Mouse (Mus musculus): ENCODE data around the gene AI182371.

The AI182371 gene

GRCm38 (mm10) chr2:35101443-35101842 is at the start of gene AI182371:
Gene AI182371 (minus strand): TSS chr2:35101543.
- no peak for DNase-seq (ENCODE audit: low spot score)

- no peak for DNase-seq (ENCODE audit: low spot score)
Observed at GRCm38 (mm10) chr2:35148806-35149205, 47.5 kb upstream of the AI182371 start.

GRCm38 (mm10) chr2:35141673-35142072 is 40.3 kb upstream of the AI182371 start:
- DNase-seq (ENCODE audit: low spot score), result no peak

GRCm38 (mm10) chr2:35138576-35138975 is 37.2 kb upstream of the AI182371 start:
- no peak for DNase-seq (ENCODE audit: low spot score)

GRCm38 (mm10) chr2:35133891-35134290 is 32.5 kb upstream of the AI182371 start:
- DNase-seq (ENCODE audit: low spot score), result no peak

- no peak for DNase-seq (ENCODE audit: low spot score)
Observed at GRCm38 (mm10) chr2:35132662-35133055, 31.3 kb upstream of the AI182371 start.

GRCm38 (mm10) chr2:35131991-35132661 is 30.8 kb upstream of the AI182371 start:
- DNase-seq (ENCODE audit: low spot score), result peak; percentile 98

GRCm38 (mm10) chr2:35131491-35131890 is 30.1 kb upstream of the AI182371 start:
- no peak for DNase-seq (ENCODE audit: low spot score)

GRCm38 (mm10) chr2:35124716-35125115 is 23.4 kb upstream of the AI182371 start:
- no peak for DNase-seq (ENCODE audit: low spot score)

- no peak for DNase-seq (ENCODE audit: low spot score)
Observed at GRCm38 (mm10) chr2:35110521-35110920, 9.2 kb upstream of the AI182371 start.

- DNase-seq (ENCODE audit: low spot score), result no peak
Observed at GRCm38 (mm10) chr2:35109924-35110304, 8.6 kb upstream of the AI182371 start.

GRCm38 (mm10) chr2:35109141-35109923 is 8.0 kb upstream of the AI182371 start, which contains the start of gene Cntrl:
Gene Cntrl (plus strand): TSS chr2:35109492.
- peak; percentile 95 for DNase-seq (ENCODE audit: low spot score)

GRCm38 (mm10) chr2:35108712-35109111 is 7.4 kb upstream of the AI182371 start:
- peak; percentile 67 for DNase-seq (ENCODE audit: low spot score)

- peak; percentile 77 for DNase-seq (ENCODE audit: low spot score)
Observed at GRCm38 (mm10) chr2:35107984-35108635, 6.8 kb upstream of the AI182371 start.

- no peak for DNase-seq (ENCODE audit: low spot score)
Observed at GRCm38 (mm10) chr2:35104843-35105242, 3.5 kb upstream of the AI182371 start.

- no peak for DNase-seq (ENCODE audit: low spot score)
Observed at GRCm38 (mm10) chr2:35103558-35103957, 2.2 kb upstream of the AI182371 start.

GRCm38 (mm10) chr2:35102777-35103176 is 1.4 kb upstream of the AI182371 start:
- no peak for DNase-seq (ENCODE audit: low spot score)

GRCm38 (mm10) chr2:35100529-35100928 is 814 bp downstream of the AI182371 start:
- DNase-seq (ENCODE audit: low spot score), result no peak

- DNase-seq (ENCODE audit: low spot score), result no peak
Observed at GRCm38 (mm10) chr2:35087418-35087817, 13.9 kb downstream of the AI182371 start.

- DNase-seq (ENCODE audit: low spot score), result no peak
Observed at GRCm38 (mm10) chr2:35079166-35079565, 22.2 kb downstream of the AI182371 start.

GRCm38 (mm10) chr2:35074328-35074727 is 27.0 kb downstream of the AI182371 start:
- DNase-seq (ENCODE audit: low spot score), result no peak

GRCm38 (mm10) chr2:35072547-35072946 is 28.8 kb downstream of the AI182371 start:
- DNase-seq (ENCODE audit: low spot score), result peak; percentile 10

GRCm38 (mm10) chr2:35070275-35070674 is 31.1 kb downstream of the AI182371 start:
- DNase-seq (ENCODE audit: low spot score), result no peak
